Mouse (Mus musculus) heart, postnatal 0 days (tissue): ENCODE data around the gene Clip2.

Experiments
- CTCF ChIP-seq: IDR thresholded peaks from 2 replicates; pipeline ENCODE4 v1.5.1; 2016; ENCODE audit warnings: antibody characterized with exemption, control low read depth, low read depth
- EP300 ChIP-seq: IDR thresholded peaks from 2 replicates; pipeline ENCODE4 v1.6.1; 2016; ENCODE audit warnings: antibody characterized with exemption, low read depth

DNA sequence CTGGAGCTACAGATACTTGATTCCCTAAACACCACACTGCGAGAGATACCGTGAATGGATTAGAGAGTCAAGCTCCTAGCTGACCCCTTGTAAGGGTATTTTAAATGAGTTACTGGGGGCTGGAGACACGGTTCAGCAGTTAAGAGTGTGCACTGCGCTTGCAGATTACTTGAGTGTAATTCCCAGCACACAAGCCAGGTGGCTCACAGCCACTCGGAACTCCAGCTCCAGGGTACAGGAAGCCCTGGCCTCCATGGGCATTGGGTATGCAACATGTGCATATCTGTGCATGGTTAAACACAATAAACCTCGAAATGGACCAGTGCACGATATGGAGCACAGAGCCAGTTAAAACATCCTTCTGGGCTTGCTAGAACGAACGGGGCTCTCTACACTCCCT is 50.8 kb downstream of the Clip2 start:
- peak; percentile 46 for TF ChIP-seq CTCF
- TF ChIP-seq EP300: no peak
